Mouse (Mus musculus) urinary bladder, postnatal 14 days (tissue): ENCODE measurements at regions not wholly inside any gene's neighbourhood (a gene's known extent, or its start where the extent isn't known, plus 50 kb on each side); places are given as distances from the start of the nearest gene placed in this dataset.

Source experiments
- DNase-seq: peaks from one replicate; pipeline ENCODE4 v3.0.0; 2021; ENCODE audit warnings: low spot score

DNA sequence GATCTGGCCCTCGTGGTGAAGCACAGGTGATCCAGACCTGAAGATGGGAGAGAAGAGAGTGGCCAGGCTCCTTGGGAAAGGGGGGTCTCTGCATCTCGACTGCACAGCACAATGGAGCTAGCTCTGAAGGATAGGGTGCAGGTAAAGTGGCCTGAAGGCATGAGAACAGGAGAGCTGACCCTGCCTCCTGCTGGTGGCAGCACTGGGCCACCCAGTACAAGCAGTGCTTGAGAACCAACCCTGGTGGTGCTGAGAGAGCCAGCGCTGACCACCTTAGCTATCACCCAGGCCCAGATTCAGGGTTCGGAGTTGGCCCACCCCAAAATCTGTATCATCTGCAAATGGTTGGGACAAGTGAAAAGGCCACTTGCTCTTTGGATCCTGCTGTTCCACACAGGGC, 66.2 kb downstream of the A730009L09Rik start:
- DNase-seq: no peak

GRCm38 (mm10) chr16:84583323-84583722, 68.4 kb downstream of the A730009L09Rik start:
- DNase-seq: no peak

GRCm38 (mm10) chr16:84583773-84584229, 68.9 kb downstream of the A730009L09Rik start:
- no peak for DNase-seq

GRCm38 (mm10) chr16:84584724-84585399, 69.9 kb downstream of the A730009L09Rik start:
- DNase-seq: no peak

GRCm38 (mm10) chr16:84592978-84593377, 78.1 kb downstream of the A730009L09Rik start:
- no peak for DNase-seq

DNA sequence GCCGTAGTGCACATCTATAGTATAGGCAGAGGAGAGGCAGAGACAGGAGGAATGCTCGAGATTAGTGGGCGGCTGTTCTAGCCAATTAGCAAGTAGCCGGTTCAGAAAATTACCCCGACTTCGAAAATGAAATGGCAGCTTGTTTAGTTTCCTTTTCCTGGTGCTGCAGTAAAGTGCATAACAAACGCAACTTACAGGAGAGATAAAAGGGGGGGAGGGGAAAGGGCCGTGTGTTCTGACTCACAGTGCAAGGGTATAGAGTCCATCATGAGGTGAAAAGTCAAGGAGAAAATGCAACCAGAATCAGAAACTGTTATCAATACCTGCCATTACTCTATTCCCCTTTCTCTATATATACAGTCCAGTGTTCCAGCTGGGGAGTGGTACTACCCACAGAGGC, 88.0 kb downstream of the A730009L09Rik start:
- DNase-seq: no peak

DNA sequence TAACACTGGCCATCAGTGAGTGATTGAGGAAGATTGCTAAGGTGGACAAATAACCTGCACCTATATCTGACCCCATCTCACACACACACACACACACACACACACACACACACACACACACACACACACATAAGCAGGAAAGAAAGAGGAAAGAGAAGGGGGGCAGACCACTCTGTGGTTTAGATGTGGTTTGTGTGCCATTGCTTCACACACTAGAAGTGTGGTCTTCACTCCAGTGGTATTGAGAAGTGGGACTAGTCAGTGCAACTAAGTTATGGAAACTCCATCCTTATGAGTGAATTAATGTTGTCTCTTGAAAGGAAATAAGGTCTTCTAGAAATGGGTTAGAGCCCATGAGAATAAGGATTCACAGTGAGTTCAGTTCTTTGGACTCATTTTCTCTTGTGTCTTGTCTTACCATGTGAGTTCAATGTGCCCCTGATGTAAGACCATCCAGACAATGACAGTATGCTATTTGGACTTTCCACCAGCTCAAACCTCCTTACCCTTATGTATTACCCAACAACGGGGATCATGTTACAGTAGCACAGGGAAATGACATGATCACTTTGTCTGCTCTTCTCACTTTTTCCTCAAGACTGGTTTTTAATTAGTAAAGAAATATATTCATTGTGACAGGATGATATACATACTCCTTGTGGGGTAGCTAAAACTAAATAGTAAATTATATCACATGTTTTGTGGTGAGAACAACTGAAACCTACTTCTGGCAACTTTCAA, 88.7 kb downstream of the A730009L09Rik start:
- no peak for DNase-seq

GRCm38 (mm10) chr16:84604272-84604975, 89.5 kb downstream of the A730009L09Rik start:
- DNase-seq: no peak

- no peak for DNase-seq
Measured at GRCm38 (mm10) chr16:84606010-84606803, 91.3 kb downstream of the A730009L09Rik start.

- DNase-seq: no peak
Measured at GRCm38 (mm10) chr16:84606804-84607095, 91.8 kb downstream of the A730009L09Rik start.

DNA sequence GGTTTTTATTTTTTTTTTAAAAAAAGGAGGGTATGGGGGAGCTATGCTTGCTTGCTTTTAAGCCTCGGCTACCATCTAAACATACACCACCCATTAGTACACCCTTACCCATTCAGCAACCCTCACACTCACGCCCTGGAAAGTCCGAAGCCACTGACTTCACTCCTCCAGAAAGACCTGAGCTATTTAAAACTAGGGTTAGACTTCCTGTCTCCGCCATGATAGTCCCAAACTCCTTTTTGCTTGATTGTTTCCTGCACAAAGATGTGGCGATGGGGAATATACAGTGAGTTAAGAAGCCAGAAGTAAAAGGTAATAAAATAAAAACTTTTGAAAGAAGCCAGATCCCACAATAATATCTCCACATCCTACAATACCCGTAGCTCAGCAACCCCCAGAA, 92.6 kb downstream of the A730009L09Rik start:
- no peak for DNase-seq

DNA sequence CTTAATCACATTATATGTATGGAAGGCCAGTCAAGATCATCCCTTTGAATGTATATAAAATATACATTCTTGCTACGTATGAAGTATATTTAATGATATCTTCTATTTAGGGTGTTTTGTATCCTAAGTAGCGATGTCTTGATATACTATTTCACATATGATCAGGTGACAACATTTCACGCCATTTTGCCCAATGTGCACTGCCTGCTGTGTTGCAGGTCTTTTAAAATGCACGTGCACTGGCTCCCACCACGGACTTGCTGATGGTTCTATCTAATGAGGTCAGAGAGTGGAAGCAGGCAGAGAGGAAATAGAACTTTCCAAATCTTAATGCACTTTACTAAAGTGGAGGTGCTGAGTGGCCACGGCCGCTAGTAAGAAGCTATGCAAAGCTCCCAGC, 100.8 kb downstream of the A730009L09Rik start:
- DNase-seq: no peak

DNA sequence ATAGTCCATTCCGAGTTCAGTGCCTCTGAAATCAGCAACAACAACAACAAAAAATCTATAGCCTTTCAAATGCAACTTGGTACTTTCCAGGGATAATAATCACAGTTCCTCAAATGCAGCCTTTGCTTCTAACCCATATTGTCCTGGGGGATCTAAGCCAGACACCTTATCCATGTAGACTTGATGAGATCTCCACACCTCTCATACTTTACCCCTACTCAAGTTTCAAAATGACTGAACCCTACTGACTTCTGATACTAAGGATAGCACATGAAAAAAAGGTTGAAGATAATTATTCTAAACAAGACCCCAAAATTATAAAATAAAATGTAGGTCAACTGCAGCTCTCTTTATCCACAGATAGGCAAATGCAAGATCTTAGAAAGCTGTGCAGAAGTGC, 101.2 kb downstream of the A730009L09Rik start:
- DNase-seq: no peak

DNA sequence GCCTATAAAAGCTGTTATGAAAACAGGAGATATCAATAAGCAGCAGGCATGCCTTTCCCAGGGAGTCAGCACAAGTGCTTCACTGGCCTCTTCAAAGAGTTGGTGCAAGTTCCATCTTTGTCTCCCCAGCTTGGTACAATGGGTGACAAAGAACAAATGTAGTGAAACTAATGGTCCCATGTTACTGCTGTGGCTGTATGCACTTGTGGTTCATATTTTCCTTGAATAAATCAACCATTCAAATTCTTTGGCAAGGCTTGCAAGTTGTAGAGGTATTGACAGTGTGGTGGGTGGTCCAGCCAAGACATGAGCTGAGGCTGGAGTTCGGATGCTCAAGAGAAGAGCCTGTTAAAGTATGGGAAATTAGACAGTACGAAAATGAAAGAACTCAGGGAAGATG, 103.5 kb downstream of the A730009L09Rik start:
- DNase-seq: no peak

- no peak for DNase-seq
Measured at GRCm38 (mm10) chr16:84619876-84620275, 105.0 kb downstream of the A730009L09Rik start.

- DNase-seq: no peak
Measured at GRCm38 (mm10) chr16:84620861-84621260, 105.9 kb downstream of the A730009L09Rik start.

- peak; percentile 4 for DNase-seq
Measured at GRCm38 (mm10) chr16:84621300-84622031, 106.5 kb downstream of the A730009L09Rik start.

GRCm38 (mm10) chr16:84623346-84624085, 108.6 kb downstream of the A730009L09Rik start:
- no peak for DNase-seq

- no peak for DNase-seq
Measured at GRCm38 (mm10) chr16:84624443-84625109, 109.7 kb downstream of the A730009L09Rik start.

DNA sequence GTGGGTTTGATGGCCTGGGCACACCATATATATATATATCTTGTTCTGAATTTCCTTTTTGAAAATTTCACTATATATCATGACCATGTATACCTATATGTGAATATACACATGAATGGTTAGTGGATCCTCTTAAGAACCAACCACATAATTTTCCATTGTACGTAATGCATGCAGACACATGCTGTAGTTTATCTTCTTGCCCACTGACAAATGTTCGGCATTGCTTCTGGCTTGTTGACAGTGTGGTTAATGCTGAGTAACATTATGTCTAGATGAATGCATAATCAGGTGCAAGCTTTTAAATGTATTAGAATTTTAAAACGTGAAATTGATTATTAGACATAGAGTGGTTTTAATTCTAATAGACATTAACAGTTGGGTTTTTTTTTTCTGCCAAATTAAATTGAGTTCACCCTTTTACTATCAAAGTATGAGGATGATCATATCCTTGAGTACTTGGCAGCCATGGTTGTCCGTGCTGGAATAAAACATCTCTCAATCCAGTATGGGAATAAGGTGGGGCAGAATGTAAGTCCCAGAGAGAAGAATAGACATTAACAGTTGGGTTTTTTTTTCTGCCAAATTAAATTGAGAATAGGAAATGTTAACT, 110.3 kb downstream of the A730009L09Rik start:
- no peak for DNase-seq
